Mouse (Mus musculus): ENCODE data around the gene Vwa7.

GRCm38 (mm10) chr17:35046681-35047455 lies 30.5 kb downstream of the Vwa7 start, which contains the start of gene Msh5:
- TF ChIP-seq POLR2A (IDR thresholded peaks at IDR 0.05; ENCODE audit: extremely low read depth, insufficient read depth, low read length) (no peak), CTCF (IDR thresholded peaks at IDR 0.05; ENCODE audit: extremely low read depth, insufficient read depth, low read length) (no peak)

Data from cortical plate, adult 2 months (tissue).